Mouse (Mus musculus): ENCODE data around the gene 5730596B20Rik. TPM values are rescaled to one million over a fixed set of nuclear protein-coding genes. Genes with fewer than 3 reads are reported as not detected.

5730596B20Rik gene
- polyA plus RNA-seq, 2 experiments: 0.29 to 0.44 TPM

DNA sequence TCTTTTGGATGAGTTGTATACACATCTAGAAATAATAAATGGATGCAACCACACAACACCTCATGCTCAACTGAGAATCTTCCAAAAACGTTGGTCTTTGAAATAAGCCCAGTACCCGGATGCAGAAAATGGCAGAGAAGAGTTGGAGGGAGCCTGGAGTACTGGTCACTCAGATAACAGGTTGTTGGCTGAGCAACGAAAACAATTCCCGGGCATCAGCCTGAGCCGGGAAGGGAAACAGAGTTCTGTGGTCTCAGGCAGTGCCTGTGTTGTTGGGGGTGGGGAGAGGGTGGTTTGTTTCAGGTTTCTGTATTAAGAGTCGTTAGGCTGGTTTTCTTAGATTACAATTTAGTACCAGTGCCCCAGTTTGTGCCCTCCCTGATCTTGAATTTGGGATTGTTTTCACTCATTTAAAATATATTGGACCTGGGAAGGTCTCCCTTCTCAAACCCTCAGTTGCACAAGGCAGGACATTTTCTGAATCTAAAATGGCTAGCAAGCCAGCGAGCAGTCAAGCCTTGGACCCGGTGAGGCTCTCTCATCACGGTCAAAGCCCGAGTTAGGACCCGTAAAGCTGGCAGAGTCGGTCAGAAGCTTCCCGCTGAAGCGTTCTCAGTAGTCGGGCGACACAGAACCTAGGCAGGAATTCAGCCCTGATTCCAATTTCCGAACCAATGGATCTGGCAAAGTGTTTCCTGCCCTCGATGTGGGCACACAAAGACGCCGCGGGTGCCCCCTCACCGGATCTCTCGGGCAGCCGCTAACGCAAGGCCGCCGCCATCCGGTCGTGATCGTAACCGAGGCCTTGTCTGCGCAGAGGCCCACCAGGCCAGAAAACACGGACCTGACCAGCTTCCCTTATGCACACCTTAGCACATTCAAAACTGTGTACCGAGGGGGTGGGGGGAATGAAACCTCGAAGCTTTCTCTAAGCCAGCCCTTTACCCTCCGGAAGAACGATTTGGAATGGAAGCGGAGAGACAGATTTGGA is 51.5 kb downstream of the 5730596B20Rik start:
- H3K36me3 ChIP-seq (ENCODE audit: control insufficient read depth, insufficient read depth, low read length): peaks cover 69% of the 10 kb centered on the region
- H3K27ac ChIP-seq (replicated peaks; ENCODE audit: low read depth, low read length): peak overlapping the region; percentile 99
- peak overlapping the region; percentile 100 for H3K9ac ChIP-seq (ENCODE audit: low read depth, low read length, severe bottlenecking)
- peak overlapping the region; percentile 96 for H3K4me2 ChIP-seq (replicated peaks; ENCODE audit: low read depth, low read length, severe bottlenecking)
- no peaks in the 10 kb centered on the region for H3K27me3 ChIP-seq (ENCODE audit: control insufficient read depth, insufficient read depth, low read length)
- H3K4me3 ChIP-seq (replicated peaks; ENCODE audit: low read length): peak overlapping the region; percentile 90
- DNase-seq (ENCODE audit: low spot score) (no peak), ATAC-seq (ENCODE audit: low FRiP score, low read depth) (no peak)
- peaks cover 16% of the 10 kb centered on the region for H3K4me1 ChIP-seq (ENCODE audit: control insufficient read depth, insufficient read depth, low read length)
- no peaks in the 10 kb centered on the region for H3K9me3 ChIP-seq (ENCODE audit: control insufficient read depth, low read length)
- TF ChIP-seq POLR2A (IDR thresholded peaks at IDR 0.05; ENCODE audit: borderline replicate concordance, extremely low read depth, insufficient read depth, insufficient read length): no peak
- 1% methylated on average over 38 of the region's 38 CpGs for WGBS

- Histone ChIP-seq H3K27me3 (ENCODE audit: control insufficient read depth, insufficient read depth, low read length) (no peaks in the 10 kb centered on the region), H3K4me2 (replicated peaks; ENCODE audit: low read depth, low read length, severe bottlenecking) (peak overlapping the region; percentile 96), H3K27ac (replicated peaks; ENCODE audit: low read depth, low read length) (peak overlapping the region; percentile 99), H3K9ac (ENCODE audit: low read depth, low read length, severe bottlenecking) (peak overlapping the region; percentile 100), H3K36me3 (ENCODE audit: control insufficient read depth, insufficient read depth, low read length) (peaks cover 64% of the 10 kb centered on the region), H3K4me3 (replicated peaks; ENCODE audit: low read length) (peak overlapping the region; percentile 90), H3K4me1 (ENCODE audit: control insufficient read depth, insufficient read depth, low read length) (peaks cover 16% of the 10 kb centered on the region), H3K9me3 (ENCODE audit: control insufficient read depth, low read length) (no peaks in the 10 kb centered on the region)
- ATAC-seq (ENCODE audit: low FRiP score, low read depth): no peak
- under 1% methylated on average over 42 of the region's 44 CpGs for WGBS
- no peak for DNase-seq (ENCODE audit: low spot score)
- TF ChIP-seq POLR2A (IDR thresholded peaks at IDR 0.05; ENCODE audit: borderline replicate concordance, extremely low read depth, insufficient read depth, insufficient read length): 0 out of 2 replicates have a peak, but pooled peaks have one; percentile 3
Observed at GRCm38 (mm10) chr6:52229558-52230416, 52.5 kb downstream of the 5730596B20Rik start.

MicroRNAs within 50 kb of the gene (microRNA counts, 519-probe panel; counts per million panel counts)
- microRNA mmu-miR-196b: 4,989 counts per million, percentile 95 among the panel's probes with 10 or more counts

Small RNA genes lying within 50 kb of the gene (microRNA-seq; reads per million reads assigned to microRNA genes)
- gene Mir196b: 52,235 reads per million, percentile 99 among the genes with 10 or more reads in this experiment

Other genes with a start within 250 kb of the 5730596B20Rik start
- 11.0 and 14.4 TPM in 2 replicates for gene Skap2, start 164.9 kb upstream of the 5730596B20Rik start, polyA plus RNA-seq (2012; rRNA removed)
- 18.3 and 23.0 TPM in 2 replicates for gene Skap2, start 164.9 kb upstream of the 5730596B20Rik start, polyA plus RNA-seq (2014; fragmentation: Nextera tagmentation; extraction: Ambion mirVana)
- 1.4 and 1.6 TPM in 2 replicates for gene Hoxa1, start 19.2 kb upstream of the 5730596B20Rik start, polyA plus RNA-seq (2012; rRNA removed)
- gene Hoxa1, start 19.2 kb upstream of the 5730596B20Rik start, polyA plus RNA-seq (2014; fragmentation: Nextera tagmentation; extraction: Ambion mirVana): 1.4 and 1.7 TPM in 2 replicates
- 3.1 and 3.6 TPM in 2 replicates for gene Hoxa2, start 12.7 kb upstream of the 5730596B20Rik start, polyA plus RNA-seq (2012; rRNA removed)
- gene Hoxa2, start 12.7 kb upstream of the 5730596B20Rik start, polyA plus RNA-seq (2014; fragmentation: Nextera tagmentation; extraction: Ambion mirVana): 0.80 and 1.0 TPM in 2 replicates
- 2.2 and 2.8 TPM in 2 replicates for gene Hoxa4, start 14.3 kb downstream of the 5730596B20Rik start, polyA plus RNA-seq (2012; rRNA removed)
- 0.57 and 1.0 TPM in 2 replicates for gene Hoxa4, start 14.3 kb downstream of the 5730596B20Rik start, polyA plus RNA-seq (2014; fragmentation: Nextera tagmentation; extraction: Ambion mirVana)
- 11.0 and 12.3 TPM in 2 replicates for gene Hoxa5, start 27.1 kb downstream of the 5730596B20Rik start, polyA plus RNA-seq (2012; rRNA removed)
- 3.4 and 3.8 TPM in 2 replicates for gene Hoxa5, start 27.1 kb downstream of the 5730596B20Rik start, polyA plus RNA-seq (2014; fragmentation: Nextera tagmentation; extraction: Ambion mirVana)
- gene Hoxa6, start 31.2 kb downstream of the 5730596B20Rik start, polyA plus RNA-seq (2012; rRNA removed): 3.9 and 4.3 TPM in 2 replicates
- gene Hoxa6, start 31.2 kb downstream of the 5730596B20Rik start, polyA plus RNA-seq (2014; fragmentation: Nextera tagmentation; extraction: Ambion mirVana): 0.66 and 0.94 TPM in 2 replicates
- gene Hoxa3, start 35.8 kb downstream of the 5730596B20Rik start, polyA plus RNA-seq (2012; rRNA removed): 12.0 and 15.9 TPM in 2 replicates
- 2.7 and 3.4 TPM in 2 replicates for gene Hoxa3, start 35.8 kb downstream of the 5730596B20Rik start, polyA plus RNA-seq (2014; fragmentation: Nextera tagmentation; extraction: Ambion mirVana)
- 3.2 and 4.6 TPM in 2 replicates for gene Gm28308, start 35.8 kb downstream of the 5730596B20Rik start, polyA plus RNA-seq (2012; rRNA removed)
- gene Gm28308, start 35.8 kb downstream of the 5730596B20Rik start, polyA plus RNA-seq (2014; fragmentation: Nextera tagmentation; extraction: Ambion mirVana): 1.1 TPM in 1 of 2 replicates, not detected in the other
- gene Hoxa7, start 44.4 kb downstream of the 5730596B20Rik start, polyA plus RNA-seq (2012; rRNA removed): 15.8 and 17.0 TPM in 2 replicates
- gene Hoxa7, start 44.4 kb downstream of the 5730596B20Rik start, polyA plus RNA-seq (2014; fragmentation: Nextera tagmentation; extraction: Ambion mirVana): 8.9 and 10.1 TPM in 2 replicates
- 107 and 134 TPM in 2 replicates for gene Hoxa9, start 53.6 kb downstream of the 5730596B20Rik start, polyA plus RNA-seq (2012; rRNA removed)
- 39.0 and 45.2 TPM in 2 replicates for gene Hoxa9, start 53.6 kb downstream of the 5730596B20Rik start, polyA plus RNA-seq (2014; fragmentation: Nextera tagmentation; extraction: Ambion mirVana)
- gene Hoxa10, start 63.4 kb downstream of the 5730596B20Rik start, polyA plus RNA-seq (2012; rRNA removed): 111 and 136 TPM in 2 replicates
- 117 and 149 TPM in 2 replicates for gene Hoxa10, start 63.4 kb downstream of the 5730596B20Rik start, polyA plus RNA-seq (2014; fragmentation: Nextera tagmentation; extraction: Ambion mirVana)
- gene Hoxa11, start 68.3 kb downstream of the 5730596B20Rik start, polyA plus RNA-seq (2012; rRNA removed): 32.6 and 41.2 TPM in 2 replicates
- gene Hoxa11, start 68.3 kb downstream of the 5730596B20Rik start, polyA plus RNA-seq (2014; fragmentation: Nextera tagmentation; extraction: Ambion mirVana): 31.1 and 39.0 TPM in 2 replicates
- gene Hoxa13, start 83.4 kb downstream of the 5730596B20Rik start, polyA plus RNA-seq (2012; rRNA removed): 26.0 and 37.6 TPM in 2 replicates
- gene Hoxa13, start 83.4 kb downstream of the 5730596B20Rik start, polyA plus RNA-seq (2014; fragmentation: Nextera tagmentation; extraction: Ambion mirVana): 16.0 and 24.1 TPM in 2 replicates
- gene Evx1, start 136.0 kb downstream of the 5730596B20Rik start, polyA plus RNA-seq (2012; rRNA removed): 0.64 and 0.93 TPM in 2 replicates
- 0.18 and 0.44 TPM in 2 replicates for gene Evx1, start 136.0 kb downstream of the 5730596B20Rik start, polyA plus RNA-seq (2014; fragmentation: Nextera tagmentation; extraction: Ambion mirVana)

Data from limb, embryonic 14.5 days (tissue).